Mouse (Mus musculus): ENCODE measurements around the gene Tcf7l1.

- TF ChIP-seq POLR2A (IDR thresholded peaks at IDR 0.05; ENCODE audit: borderline replicate concordance, insufficient read depth, low read length), result no peak
- peak; percentile 89 for TF ChIP-seq CTCF (IDR thresholded peaks at IDR 0.05; ENCODE audit: borderline replicate concordance, insufficient read depth, low read depth, low read length)
Observed at GRCm38 (mm10) chr6:72601732-72602131, 187.3 kb downstream of the Tcf7l1 start.

Measured in cerebellum, adult 2 months (tissue).